Mouse (Mus musculus) CH12F3 (cell line): ENCODE results near the gene Jmjd6.

ENCODE experiments used
- in situ Hi-C: fragments of 300-500 bp; cut with MboI; formaldehyde crosslinking; loops from 2 replicates; pipeline ENCODE4 v1.14.3; 2020; ENCODE audit warnings: low sequenced_read_pairs

Gene Jmjd6

DNA sequence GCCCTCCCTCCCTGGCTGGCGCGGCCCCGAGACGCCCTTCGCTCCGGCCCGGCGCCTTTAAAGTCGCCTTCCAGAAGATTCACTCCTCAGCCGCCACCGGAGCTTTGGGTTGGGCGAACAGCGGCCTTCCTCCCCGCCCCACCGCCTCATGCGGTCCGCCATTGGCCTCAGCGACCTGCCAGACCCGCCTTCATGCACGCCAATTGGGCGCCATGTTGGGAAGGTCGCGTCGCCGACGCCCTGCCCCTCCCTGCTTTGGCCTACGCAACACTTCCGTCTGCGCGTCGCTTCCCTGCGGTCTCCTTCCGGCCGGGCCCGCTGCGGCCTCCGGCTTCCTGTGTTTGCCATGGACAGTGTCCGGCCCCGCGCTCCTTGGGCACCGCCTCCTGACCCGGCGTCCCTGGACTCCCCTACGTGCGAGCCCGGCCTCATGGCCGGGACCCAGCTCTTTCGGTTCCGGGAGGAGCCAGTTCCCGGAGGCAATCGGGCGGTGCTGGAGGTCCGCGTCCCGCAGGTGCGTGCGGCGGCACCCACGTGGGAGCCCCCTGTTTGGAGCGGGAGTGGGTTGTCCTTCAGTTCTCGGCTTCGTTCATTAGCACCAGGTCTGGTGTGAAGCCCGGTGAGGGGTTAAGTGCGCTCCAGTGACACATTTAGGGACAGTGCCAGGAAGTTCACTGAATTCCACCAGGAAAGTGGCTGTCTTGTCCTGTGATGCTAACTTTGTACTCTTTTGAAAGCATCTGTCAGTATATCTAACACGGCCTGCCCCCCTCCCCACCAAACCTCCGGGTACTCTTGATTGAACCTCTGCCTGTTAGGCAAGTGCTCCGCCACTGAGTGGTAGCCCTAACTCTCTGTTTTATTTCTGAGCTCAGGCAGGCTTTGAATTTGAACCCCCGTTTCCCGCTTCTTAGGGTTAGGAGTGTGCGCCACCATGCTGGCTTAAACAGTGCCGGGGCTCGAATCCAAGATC, at the start of gene Jmjd6, which contains the start of gene Mettl23:
TSS of gene Jmjd6 (minus strand) at position 189 of the 973 bp plus-strand sequence.
TSS of gene Mettl23 (plus strand) at position 18 of the 973 bp plus-strand sequence.
- in situ Hi-C loops: no loop called here

DNA sequence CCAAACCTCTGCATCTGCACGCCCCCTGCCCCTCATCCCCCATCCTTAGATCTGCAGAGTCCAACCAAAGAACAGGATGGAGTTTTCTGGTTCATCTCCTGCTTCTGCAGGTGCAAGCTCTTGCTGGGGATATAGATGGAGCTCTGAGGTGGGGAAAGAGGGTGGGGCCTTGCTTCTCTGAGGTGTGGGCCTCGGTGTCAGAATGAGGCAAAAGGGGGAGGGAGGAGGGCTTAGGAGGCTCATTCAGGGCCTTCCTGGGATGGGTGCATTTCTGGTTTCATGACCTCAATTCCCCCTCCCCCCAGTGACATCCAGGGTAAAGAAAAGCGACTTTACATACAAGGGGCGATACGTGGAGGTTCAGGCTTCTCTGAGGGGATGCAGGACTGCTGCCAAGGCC, 43.9 kb upstream of the Jmjd6 start:
- in situ Hi-C loops: loop anchor here (10.0 to 25.0 kb wide), 2 partner anchors 128 to 300 kb away; partner anchors contain the start of gene Sept9

DNA sequence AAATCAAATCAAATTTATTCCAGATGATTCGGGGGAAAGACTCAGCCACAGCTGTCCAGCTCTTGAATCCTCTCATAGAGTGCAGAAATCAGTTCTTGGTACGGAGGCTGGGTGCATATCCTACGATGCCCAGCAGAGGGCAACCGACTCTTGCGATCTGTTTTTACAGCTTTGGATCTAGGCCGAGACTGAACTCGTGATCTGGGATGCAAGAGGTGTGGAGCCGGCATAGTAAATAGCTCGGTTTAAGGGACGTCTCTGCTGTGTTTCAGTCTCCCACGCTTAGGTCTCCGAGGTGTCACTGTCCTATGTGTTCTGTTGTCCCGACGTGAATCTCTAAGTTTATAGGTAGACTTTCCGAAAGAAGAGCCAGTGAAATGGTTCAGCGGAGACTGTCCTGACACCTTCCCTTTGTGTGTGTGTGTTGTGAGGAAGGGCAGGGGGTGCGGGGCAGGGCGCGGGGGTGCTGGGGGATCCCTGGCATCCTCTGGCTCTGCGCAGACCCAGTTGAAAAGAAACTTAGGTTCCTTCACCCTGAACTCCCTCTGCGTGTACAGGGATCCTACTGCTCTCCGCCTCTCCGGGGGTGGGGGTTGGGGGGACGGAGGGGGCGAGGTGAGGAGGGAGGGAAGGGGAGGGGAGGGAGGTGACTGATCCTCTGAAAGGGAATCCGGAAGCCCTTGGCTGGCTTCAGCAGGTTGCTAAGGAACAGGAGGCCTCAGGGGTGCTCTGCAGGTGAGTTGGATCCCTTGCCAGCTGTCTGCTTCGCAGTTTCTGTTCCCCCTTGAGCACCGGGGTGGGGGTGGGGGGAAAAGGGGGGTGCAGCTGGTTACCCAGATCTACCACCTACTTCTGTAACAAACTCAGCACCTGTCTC, 42.3 kb upstream of the Jmjd6 start:
- in situ Hi-C loops: loop anchor here (10.0 to 25.0 kb wide), 2 partner anchors 129 to 302 kb away; partner anchors contain the start of gene Sept9

DNA sequence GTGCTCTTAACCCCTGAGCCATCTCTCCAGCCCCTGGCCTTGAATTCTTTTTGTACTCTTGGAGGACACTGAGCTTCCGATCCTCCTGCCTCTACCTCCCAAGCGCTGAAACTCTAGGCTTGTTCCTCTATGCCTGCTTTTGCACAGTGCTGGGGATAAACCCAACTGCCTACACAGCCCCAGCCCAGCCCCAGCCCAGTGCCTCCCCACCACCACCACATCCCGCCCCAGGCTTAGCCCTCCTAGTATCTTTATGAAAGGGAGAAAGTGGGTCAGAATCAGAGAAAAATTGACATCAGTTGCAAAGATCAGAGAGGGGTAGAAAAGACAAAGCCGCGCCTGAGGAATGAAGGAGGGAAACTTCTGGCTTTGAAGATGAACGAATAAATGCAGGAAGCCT, 40.8 kb upstream of the Jmjd6 start:
- in situ Hi-C loops: loop anchor here (10.0 to 25.0 kb wide), 2 partner anchors 131 to 303 kb away; partner anchors contain the start of gene Sept9

DNA sequence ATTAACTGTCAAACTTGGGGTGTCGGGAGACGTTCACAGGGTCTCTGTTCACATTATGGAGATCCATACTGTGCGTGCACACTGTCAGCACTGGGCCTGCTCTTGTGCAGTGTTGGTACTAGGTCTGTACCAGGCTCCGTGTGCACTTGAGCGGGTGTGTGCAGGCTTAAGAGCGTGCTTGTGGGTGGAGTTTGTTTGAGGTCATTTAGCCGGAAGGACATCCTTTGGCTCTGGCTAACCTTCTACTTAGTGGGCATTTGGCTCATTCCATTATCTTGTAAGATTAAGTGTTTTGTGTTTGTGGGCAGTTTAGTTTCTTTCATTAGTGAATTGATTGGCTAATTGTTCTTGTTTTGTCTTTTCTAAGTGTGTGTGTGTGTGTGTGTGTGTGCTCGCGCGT, 39.2 kb upstream of the Jmjd6 start:
- in situ Hi-C loops: loop anchor here (10.0 to 25.0 kb wide), 2 partner anchors 132 to 305 kb away; partner anchors contain the start of gene Sept9

DNA sequence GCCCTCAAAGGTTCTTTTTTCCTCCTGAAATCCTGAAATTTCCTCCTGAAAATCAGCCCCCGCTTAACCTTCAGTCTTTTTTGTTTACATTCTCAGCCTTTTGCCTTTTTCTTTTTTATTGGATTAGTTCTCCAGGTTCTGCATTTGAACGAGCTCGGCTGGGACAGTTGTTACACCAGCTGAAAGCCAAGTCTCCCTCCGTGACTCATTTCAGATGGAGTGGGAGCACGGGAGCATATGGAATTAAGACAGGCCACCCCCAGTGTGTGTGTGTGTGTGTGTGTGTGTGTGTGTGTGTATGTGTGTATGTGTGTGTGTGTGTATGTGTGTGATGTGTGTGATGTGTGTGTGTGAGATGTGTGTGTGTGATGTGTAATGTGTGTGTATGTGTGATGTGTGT, 38.2 kb upstream of the Jmjd6 start:
- in situ Hi-C loops: loop anchor here (10.0 to 25.0 kb wide), 2 partner anchors 133 to 306 kb away; partner anchors contain the start of gene Sept9

DNA sequence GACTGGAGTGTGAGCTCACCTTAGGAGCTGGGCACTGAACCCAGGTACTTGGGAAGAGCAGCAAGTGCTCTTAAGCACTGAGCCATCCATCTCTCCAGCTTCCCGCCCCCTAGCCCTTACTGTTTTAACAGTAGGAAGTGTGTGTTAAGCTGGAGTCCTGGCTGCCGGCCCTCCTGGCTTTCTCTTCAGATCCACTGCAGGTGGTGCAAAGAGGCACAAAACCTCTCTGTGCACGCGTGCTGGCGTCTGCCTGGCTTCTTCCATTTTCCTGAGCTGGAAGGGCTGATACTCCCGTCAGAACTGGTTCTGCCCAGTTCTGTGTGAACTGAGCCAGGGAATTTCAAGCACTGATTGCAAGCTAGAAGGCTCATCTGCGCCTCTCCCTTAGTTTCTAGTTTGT, 37.6 kb upstream of the Jmjd6 start:
- in situ Hi-C loops: loop anchor here (10.0 to 25.0 kb wide), 2 partner anchors 134 to 306 kb away; partner anchors contain the start of gene Sept9

DNA sequence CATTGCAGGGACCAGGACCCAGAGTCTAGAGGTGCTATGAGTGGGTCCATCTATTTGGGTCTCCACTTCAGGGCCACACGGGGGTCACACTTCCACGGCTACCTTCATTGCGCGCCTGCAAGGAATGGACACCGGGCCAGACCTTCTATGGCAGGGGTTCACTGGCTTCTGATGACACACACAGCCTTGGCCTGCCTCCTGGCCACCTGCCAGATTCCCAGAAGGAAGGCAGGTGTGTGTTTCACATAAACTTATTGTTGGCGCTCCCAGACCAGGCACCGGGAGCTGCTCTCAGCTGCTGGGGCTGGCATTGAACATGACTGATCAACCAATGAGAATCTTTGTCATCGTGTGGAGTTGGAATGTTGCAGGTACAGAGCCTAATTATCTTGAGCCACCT, 35.2 kb upstream of the Jmjd6 start:
- in situ Hi-C loops: loop anchor here (25.0 kb wide), 1 partner anchor 309 kb away; the partner anchor contains the start of gene Sept9

DNA sequence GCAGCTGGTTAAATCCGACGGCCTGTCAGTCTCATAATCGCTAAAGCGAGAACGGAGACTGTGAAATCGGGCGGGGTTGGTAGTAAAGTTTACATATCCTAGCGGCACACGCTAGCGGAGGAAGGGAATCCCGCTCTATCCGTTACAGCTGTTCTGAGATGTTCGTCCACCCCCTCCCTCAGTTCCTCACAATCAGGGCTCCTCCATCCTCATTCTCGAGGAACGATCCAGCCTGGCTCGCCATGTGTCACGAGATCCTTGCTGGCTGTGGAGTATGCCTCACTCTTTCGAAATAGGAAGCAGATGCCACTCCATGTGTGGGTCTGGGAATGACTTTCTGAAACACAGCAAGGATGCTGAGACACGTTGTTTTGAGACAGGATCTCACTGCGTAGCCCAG, 30.7 kb upstream of the Jmjd6 start:
- in situ Hi-C loops: no loop called here

DNA sequence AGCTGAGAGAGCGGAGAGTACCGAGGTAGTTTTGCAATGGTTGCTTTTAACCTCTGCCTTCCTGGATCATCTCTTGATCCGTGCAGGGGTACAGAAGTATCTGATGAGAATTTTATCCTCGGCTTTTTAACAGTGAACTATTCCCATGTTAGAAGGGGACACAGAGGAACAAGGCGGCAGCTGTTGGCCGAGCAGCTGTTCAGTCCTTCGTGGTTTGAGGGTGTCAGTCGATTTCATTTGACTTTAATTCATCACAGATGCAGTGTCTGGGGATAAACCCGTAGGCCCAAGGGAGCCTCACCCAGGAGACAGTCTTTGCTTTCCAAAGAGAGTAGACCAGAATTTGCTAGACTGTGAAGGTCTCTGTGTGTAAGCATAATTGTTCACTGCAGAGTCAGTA, 28.3 kb upstream of the Jmjd6 start:
- in situ Hi-C loops: no loop called here

DNA sequence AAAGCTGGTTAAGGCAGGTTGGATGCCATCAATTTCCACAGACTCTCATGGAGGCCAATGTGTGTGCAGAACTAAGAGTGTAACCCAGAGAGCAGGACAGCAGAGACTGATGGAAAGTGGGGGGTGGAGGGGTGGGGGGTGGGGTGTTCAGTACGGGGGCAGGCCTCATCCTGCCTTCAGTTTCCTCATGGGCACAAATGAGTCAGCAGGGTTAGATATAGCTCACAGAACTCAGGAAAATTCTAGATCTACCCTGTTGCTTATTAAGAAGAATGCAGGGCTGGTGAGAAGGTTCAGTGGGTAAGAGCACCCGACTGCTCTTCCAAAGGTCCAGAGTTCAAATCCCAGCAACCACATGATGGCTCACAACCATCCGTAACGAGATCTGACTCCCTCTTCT, 26.4 kb upstream of the Jmjd6 start:
- in situ Hi-C loops: no loop called here

DNA sequence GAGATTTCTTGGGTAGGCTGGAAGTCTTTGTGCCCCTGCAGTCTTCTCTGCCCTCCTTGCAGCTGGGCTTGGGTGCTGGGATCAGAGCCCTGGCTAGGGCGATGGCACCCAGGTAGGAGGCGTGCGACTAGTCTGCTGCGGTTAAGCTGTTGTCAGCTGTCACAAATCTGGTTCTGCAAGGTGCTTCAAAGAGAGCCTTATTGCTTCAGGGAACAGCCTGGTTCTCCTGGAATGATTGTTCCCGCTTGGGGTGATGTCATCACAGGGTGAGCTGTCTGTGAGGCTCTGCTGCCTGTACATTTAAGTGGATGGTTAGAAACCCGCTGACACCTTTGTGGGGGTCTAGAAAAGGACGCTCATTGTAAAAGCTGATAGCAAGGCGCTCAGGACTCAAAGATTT, 26.0 kb upstream of the Jmjd6 start:
- in situ Hi-C loops: no loop called here

DNA sequence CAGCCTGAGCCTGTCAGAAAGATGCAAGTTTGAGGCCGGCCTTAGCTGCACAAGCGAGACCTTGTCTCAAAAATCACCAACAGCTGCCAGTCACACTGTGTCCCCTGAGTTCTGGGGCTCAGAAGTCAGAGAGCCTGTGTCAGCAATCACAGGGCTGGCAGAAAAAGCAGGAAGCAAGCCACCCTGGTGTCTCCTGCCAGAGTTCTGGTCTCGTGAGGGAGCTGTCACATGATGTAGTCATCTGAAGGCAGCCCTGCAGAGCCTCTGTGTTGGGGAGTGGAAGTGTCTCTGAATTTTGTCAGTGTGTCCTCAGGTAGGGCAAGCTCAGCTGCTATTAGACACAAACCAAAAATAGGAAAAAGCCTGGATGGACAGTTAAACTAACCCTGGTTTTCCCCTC, 24.9 kb upstream of the Jmjd6 start:
- in situ Hi-C loops: no loop called here

DNA sequence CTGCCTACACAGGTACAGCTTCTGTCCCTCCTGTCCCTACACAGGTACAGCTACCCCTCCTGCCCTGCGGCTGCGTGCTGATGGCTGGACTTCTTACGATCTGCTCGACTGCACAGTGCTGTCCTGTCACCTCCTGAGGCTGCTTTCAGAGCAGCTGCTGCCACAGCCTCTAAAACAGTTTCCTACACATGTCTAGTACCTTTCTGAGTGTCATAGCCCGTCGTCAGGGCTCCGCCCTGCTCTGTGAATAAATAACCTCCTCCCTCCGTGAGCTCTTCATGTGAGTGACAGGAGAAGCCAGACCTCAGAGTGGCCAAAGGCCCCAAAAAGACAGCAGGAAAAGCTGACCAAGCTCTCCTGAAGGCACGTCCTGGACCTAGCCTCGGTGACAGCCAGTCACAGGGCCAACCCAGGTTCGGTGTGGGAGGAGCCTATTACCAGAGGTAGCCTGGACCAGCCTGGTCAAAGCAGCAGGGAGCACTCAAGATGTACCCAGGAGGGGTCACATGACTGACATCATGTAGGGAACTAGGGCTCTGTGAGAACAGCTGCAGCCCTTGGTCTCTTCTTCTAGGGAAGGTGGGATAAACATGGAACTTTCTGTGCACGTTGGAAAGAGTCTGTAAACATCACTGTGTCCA, 22.8 kb upstream of the Jmjd6 start:
- in situ Hi-C loops: no loop called here

DNA sequence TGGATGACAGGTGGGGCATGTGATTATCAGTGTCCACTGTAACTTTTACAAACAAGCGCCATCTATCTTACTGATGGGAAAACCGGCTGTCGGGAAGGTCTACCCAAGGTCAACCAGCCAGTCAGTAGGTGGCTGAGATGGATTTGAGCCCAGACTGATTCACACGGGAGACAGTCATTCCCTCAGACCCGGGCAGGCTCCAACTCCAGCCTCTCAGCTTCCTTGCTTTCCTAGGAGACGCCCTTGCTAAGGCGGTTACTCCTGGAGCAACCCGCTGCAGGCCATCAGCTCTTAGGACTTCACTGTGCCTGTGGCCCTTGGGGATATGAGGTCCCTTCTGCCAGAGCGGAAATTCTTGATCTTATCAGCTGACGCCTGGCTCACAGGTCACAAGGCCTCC, 21.2 kb upstream of the Jmjd6 start:
- in situ Hi-C loops: no loop called here

DNA sequence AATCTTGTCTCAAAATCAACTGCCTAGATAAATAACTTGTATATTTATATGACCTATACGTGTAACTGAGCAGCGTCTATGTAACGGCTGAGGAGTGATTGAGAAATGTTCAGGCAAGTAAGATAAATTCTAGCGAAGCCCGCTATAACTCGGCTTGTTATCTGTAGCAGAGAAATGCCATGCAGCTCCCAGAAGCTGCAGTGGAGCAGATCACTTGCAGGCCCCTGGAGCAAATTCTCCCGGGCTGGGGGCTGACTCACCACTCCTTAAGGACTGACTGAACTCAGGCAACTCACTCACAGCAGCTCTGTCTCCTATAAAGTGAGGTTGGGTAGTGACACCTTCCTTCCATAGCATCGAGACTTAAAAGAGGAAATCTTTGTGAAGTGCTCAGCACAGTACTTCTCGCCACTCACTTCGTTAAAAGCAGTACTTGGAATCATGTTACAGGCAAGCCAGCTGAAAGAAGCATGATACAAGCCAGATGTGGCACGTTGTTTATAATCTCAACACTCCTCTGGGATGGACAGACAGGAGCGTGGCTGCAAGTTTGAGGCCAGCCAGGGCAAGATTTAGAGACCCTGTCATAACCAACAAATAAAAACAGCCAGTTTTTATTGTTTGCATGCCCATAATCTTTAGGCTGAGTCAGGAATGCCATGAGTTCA, 14.1 kb upstream of the Jmjd6 start:
- in situ Hi-C loops: no loop called here

DNA sequence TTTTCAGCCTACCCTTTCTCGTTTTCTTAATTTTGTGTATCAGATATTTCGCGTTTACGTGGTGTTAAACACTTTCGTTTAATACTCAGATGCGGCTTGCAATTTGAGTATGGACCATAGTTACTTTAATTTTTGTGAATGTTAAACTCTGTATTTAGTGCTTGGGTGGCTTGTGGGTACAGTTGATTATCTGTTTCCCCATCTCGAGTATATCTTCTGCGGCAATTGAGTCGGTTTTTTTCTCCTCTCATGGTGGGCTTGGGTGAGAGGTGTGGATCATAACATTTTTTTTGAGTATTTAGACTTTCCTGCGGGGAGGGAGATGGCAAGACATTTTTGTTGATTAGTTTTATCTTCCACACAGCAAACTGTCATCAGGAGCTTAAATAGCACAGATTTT, 11.0 kb upstream of the Jmjd6 start:
- in situ Hi-C loops: no loop called here

DNA sequence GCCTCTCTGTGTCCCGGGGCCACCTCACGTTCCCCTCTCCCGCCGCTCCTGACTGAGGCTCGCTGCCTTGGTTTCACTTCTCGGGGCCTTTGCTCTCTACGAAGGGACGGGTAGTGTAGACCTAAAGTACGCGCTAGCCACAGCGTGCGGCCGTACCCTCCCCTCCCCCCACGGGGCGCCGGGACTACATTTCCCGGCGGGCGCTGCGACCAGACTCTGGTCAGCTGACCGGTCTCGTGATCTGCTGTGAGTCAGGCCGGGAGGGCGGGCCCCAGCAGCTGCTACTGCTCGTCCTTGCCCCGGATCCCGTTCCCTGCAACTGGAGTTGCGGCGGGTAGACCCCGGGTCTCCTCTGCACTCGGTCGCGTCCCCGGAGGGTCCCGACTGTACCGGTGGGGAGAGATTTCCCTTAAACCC, 10.3 kb upstream of the Jmjd6 start:
- in situ Hi-C loops: no loop called here

DNA sequence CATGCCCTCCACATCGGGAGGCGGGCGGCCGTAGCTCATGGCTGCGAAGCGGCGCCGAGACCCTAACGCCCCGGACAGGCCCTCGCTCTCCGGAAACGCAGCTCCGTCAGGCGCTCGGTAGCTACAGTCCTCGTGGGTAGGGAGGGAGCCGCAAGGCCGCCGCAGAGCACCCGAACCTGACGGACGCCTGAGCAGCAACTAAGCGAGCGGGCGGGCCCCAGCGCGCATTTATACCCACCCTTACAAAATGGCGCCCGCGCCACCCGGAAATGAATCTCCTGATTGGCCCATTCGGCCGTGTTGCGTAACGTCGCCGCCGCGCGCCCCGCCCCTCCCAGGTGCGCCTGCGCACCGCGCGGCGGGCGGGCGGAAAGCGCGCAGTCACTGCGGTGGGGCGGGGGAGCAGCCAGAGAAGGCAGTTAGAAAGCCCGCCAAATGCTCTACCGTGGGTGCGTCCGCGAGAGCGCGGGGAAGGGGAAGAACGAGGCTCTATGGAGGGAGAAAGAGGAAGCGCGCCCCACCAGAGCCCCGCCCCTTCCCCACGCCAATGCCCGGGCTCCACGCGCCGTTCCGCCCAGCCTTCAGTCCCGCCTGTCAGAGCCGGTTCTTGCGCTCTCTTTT, 9.8 kb upstream of the Jmjd6 start, which contains the start of gene Srsf2:
TSS of gene Srsf2 (minus strand) at position 204 of the 621 bp plus-strand sequence.
- in situ Hi-C loops: no loop called here
